Mouse (Mus musculus): ENCODE data around the gene Psap. TPM values are rescaled to one million over a fixed set of nuclear protein-coding genes. Genes with fewer than 3 reads are reported as not detected.

Gene Psap
- total RNA-seq, 2 experiments from 2014 or later, result 1,306 to 1,321 TPM

DNA sequence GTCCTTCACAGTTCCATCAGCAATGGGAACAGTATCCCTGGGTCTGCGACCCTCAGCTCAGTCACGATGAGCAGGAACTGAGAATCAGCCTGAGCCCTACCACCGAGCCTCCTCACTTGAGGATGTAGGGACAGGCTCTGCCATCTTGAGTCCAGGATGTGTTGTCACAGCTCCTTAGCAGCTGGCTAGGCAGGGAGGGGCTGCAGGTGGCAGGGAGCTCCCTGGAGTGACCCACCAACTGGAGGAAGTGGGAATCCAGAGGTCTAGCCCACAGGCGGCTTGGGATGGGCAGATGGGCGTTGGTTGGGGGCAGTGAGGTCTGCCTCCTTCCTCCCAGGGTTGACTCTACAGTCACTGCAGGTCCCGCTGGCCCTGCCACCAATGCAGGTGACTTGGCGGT is 14.1 kb upstream of the Psap start:
- peak in 1 of 2 experiments; percentile 10 for DNase-seq

DNA sequence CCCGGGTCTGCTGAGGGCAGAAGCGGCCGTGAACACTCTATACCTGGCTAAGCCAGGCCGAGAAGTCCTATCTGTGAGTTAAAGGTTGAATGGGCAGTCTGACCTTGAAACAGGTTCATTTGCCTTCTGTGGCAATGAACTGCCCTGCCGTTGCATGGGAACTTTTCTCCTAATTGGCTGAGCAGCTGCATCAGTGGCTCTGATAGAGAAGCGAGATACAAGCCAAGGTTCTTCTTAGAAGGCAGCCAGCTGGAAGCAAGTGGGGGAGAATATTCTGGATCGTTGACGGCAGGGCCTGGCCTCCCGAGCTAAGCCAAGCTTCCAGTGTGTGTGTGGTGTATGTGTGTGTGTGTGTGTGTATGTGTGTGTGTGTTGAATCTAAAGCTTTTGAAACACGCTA is 12.2 kb upstream of the Psap start:
- peak; percentile 41 to 54 for DNase-seq

DNA sequence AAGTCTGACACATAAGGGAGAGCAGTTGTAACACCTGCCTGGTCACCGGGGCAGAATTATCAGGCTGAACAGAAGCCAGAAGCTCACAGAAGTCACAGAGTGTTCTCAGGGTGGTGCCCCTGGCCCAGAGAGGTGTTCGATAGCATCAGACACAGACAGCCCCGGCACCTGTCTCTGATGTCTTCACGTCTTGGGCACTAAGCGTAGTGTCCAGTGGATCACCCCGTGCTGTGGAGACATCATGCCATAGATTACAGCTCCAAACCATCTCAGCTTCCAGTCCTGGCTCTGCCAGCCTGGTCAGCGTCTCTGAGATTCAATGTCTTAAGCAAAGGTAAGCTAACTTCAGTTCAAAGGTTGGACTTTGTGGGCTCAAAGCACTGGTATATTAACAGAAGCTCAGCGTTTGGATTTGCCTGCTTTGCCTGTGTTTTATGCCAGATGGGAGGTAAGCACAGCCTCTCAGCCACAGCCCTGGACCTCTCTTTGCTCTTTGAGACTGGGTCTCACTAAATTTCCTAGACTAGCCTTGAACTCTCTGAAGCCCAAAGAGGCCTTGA is 10.5 kb upstream of the Psap start:
- no peak for DNase-seq

DNA sequence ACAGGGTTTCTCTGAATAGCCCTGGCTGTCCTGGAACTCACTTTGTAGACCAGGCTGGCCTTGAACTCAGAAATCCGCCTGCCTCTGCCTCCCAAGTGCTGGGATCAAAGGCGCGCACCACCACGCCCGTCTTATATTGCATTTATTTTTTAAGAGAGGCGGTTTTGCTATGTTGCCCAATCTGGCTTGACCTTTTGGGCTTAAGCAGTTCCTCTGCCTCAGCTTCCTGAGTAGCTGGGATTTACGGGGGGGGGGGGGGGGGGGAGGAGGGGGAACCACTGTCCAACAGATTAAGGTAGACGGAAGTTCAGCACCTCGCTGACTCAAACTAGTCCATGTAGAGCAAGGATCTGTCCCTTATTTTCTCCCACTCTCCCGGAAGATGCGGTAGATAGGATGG is 8.7 kb upstream of the Psap start:
- no peak for DNase-seq

DNA sequence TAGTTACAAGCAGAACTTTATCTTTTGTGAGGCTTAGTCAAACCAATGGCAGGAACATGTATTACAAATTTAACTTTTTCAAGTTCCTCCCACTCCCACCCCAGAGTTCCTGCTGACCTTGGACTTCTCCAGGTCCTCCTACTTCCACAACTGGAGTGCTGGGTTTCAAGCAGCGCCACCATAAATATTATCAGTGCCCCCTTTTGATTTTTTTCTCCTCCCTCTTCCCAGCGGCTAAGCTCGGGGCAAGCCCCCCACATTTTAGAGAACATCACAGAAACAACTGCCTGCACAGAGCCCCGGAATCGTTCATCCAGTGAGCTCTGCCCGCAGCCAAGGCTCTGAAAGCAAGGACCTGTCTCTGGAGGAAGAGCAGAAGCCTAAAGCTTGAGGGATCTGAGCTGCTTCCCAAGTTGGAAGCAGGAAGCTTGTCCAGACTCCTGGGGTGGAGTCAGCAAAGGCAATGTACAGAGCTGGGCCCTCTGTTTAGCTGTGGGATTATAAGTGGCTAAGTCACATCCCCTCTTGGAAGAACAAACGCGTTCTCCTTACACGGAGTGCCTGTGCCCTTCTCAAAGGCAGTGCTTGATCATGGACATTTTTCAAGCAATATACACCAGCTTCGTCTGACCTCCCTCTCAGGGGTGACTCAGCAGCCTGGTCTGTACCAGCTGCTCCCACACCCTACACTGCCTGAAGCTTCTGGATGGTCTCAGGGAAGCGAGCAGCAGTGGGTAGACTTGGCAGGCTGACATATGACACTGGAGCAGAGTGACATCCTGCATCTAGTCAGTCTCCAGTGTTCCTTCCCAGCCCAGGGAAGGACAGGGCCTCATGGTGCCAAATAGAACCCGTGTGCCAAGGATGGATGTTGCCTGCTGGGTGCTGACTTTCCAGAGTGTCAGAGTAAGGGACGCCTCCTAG is 8.0 kb upstream of the Psap start:
- no peak for DNase-seq

DNA sequence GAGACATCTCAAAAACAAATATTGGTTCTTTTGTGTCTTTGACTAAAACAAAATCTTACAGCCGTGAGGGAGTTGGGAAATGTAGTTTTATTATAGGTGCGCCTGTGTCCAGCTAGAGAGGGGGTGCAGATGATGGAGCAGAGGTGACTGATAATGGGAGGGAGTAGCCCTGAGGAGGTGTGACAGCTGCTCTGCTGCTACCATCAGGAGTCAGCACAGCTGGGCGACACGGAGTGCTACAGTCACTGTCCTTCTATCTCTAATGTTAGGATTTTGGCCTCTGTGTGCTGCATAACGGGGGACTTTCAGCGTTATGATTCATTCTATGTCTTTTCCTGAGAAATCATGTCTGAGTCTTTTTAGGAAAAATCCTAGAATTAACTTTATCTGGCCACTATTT is 6.4 kb upstream of the Psap start:
- DNase-seq, result no peak

DNA sequence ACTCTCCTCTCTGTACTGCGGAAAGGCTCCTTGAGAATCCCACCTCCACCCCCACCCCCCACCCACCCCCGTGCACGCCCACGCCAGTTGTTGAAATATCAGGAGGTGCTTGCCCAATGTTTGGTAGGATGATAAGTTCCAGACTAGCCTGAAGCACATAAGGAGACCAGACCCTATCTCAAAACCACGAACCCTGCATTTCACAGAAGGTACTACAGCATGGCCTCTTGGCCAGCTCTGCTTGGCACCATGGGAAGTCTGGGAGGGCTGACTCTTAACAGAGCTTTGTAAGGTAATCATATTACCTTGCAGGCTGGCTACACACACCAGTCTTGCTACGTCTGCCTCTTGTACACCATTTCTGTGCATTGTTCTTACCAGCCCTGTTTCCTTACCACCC is 5.2 kb upstream of the Psap start:
- no peak for DNase-seq

DNA sequence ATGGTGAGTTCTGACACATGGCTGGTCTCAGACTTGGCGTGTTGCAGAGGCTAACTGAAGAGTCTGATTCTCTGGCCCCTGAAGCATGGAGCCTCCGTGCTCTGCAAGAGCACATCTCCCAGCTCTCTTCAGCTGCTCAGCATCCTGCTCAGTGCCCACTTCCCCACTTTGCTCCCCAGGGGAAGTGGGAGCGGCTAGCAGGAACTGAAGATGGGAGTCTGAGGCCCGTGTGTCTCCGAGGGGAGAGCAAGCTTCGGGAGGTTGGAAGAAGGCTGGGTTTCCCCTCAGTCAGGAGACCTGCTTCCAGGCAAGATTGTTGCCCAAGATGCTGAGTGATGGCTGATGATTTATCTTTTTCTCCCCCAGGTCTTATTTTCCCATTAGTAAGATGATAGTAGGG is 4.0 kb upstream of the Psap start:
- DNase-seq, result peak in 1 of 2 experiments; percentile 53

DNA sequence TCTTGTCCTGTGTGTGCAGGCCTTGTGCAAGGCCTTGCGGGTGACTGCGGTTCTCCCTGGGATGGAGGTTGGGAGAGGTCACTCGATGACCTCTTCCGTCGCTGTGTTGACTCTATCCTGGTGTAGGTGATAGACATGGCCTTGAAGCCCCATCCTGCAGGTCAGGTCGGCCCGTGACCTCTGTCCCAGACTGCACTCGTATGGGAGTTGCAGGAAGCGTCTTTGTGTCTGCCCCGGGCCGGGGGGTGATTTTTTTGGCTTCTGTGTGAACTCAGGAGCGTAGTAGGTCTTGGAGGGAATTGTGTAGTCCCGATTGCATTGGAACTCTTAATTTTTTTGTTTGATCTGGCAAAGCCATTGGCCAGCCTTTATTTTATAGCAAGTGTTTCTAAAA is 576 bp downstream of the Psap start:
- no peak for DNase-seq

DNA sequence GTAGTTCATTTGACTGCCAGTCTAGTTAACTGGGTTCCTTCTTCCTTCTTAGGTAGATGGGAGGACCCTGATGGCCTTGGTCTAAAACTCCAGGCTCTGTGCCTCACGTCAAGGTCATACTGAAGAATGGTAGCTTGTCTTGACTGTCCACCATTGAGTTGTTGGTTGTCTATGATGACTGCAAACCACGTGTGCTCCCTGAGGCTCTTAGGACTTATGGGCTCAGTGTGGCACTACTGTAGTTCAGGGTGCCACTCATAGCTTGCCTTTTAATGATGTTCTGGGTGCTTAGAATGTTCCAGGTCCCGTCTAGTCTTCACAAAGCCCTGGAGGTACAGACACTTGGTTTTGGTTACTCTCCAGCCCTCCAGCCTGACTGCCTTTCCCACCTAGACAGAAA is 1.4 kb downstream of the Psap start:
- no peak for DNase-seq

DNA sequence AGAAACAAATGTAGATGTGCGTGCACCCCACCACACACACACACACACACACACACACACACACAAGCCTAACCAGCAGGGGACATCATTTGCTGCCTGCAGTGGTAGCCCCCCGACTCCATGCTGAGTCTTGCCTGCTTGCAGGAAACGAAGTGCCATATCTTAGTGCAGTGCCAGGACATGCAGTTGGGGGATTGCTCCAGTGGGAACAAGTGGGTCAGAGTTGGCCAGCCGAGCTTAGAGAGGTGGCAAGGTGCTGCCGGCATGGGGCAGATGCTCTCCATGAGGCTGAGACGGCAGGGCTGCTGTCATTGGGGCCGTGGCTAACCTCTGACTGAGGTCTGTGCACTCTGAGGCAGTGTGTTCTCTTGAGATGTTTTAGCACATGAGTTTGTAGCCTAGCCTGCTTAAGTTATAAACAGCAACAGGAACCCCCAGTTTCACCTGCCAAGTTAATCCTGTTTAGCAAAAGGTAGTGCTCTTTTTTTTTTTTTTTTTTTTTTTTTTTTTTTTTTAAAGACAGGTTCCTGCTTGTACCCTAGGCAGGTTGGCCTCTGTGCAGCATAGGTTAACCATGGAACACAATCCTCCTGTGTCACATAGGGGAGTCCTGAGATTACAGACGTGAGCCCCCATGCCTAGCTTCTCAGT is 2.0 kb downstream of the Psap start:
- peak in 1 of 2 experiments; percentile 38 for DNase-seq

DNA sequence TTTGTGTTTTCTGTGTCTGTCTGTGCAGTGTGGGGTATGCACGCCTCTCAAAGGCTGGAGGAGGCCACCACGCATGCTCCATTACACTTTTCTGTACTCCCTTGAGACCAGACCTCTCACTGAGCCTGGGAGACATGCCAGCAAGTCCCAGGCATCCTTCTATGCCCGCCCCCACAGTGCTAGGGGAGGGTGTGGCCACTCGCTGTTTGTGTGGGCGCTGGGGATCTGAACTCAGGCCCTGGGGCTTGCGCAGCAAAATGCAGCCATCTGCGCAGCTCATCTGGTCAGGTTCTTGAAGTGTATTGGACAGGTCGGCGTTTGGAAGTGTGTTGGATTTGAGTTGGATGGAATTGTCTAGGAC is 2.5 kb downstream of the Psap start:
- DNase-seq, result peak; percentile 76 to 84

DNA sequence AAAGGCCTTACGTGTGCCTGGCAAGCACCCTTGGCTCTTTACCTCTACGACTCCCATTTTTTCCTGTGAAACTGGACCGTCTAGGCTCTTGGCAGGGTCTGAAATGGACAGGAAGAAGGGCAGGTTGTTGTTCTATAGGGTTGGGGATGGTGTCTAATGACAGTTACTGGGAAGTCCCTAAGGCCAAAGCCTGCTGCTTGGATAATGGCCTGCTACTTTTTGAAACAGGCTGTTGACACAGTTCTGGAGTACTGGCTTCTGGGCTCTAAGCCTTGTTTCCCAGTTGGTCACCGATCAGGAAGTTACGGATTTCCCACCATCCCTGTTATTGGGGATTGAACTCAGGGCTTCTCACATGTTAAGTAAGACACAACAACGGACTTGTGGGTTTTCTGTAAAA is 2.9 kb downstream of the Psap start:
- DNase-seq, result no peak

DNA sequence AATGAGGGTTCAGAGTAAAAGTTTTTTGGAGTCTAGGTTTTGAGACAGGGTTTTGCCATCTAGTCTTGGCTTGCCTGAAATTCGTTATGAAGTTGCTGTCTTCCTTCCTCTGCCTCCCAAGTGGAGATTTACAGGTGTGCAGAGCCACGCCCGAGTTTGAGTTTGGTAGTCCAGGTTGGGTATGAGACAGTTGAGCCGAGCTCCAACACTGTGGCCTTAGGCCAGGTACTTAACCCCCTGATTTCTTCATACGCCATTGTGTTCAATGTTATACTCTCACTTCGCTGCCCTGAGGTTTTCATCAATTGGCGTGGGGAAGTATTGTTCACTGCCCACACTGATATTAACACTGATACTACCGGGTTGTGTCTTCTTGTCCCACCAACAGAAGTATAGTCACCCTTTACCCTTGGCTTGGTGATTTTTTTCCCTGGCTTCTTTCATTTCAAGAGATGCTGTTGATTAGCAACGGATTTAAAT is 4.2 kb downstream of the Psap start:
- DNase-seq, result peak in 1 of 2 experiments; percentile 27

DNA sequence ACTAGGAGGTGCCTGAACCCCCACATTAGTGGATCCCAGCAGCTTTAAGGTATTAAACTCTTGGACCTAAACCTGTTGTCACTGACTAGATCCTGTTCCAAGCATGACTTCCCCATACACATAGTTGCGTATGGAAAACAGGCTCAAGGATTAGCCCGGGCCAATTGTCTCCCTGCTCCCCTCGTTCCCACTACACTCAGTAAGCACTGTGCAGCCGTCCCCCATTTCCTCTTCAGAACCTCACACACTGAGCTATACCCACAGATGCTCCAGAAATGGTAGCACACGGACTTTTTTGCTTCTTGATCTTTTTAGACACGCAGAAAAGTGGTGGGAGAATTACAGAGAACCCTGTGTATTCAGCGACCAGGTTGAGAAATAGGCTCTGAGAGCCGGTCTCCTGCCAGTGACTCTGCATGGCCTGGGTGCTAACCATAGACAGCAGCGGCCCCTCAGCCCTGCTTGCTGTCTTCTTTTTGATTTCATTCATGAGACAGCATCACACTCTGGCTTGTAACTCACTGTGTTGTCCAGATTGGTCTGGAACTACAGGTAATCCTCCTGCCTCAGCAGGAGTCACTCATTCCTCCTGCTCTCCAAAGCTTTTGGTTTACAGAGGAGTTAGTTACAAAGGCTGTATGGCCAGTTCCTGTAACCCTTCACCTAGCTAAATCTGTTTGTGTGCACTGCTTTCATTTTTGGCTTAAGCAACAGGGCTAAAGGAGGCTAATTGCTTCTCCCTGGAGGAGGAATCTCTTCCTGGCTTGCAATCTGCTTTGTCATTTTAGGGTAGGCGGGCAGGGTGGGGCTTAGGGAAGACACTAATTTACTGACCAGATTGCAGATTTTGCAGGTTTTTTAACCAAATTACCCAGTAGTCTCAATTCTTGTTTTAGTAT is 4.9 kb downstream of the Psap start:
- peak; percentile 72 to 87 for DNase-seq

DNA sequence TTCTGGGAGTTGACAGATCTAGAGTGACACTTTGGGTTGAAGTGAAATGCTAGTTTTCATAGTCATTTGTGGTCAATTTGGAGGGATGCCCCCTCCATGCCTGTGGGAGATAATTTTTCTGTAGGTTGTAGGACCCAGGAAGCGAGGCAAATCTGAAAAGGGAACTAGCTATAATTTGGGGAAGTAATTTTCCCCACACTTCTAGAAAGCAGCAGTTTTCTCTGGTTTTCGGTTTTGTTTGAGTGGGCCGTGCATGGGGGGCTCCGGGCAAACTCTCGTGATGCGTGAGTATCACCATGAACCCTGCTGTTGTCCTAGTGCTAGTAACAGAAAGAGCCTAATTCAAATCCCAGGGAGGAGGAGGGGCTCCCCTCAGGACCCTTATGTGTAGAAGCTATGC is 6.8 kb downstream of the Psap start:
- peak in 1 of 2 experiments; percentile 29 for DNase-seq

DNA sequence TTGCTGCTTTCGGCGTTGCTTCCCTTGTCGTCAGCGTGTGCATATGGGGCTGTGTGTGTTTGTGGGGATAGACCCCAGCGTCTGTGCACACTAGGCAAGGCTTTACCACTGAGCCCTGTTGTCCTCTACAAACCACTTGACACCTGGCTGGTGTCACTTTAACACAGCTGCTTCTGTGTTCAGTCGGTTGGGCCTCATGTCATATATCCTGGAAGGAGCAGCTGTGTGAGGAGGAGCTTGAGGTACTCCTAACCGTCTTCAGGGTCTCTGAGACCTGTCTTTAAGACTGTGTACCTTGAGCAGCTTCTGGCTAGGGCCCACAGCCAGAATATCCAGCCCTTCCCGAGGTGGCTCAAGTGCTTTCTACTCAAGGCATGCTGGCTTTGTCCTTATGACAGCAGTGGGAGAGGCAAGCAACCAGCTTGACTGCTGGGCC is 7.3 kb downstream of the Psap start:
- DNase-seq, result peak in 1 of 2 experiments; percentile 50

DNA sequence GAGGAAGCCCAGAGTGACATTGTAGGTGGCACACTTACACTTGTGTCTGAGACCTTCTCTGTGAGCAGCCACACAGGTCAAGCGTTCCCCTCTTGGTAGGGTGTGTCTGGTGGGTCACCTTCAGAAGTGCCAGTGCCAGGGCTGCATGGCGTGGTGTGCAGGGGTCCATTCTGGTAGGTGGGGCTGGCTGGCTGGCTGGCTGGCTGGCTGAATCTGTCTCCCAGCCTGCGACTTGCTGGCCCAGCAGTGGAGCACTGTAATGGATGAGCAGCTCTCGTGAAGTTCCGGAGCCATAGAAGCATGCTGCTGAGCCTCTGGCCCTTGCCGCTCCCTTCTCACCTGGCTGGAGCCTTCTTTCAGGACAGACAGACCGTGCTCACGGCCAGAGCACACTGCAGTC is 7.8 kb downstream of the Psap start:
- DNase-seq, result peak in 1 of 2 experiments; percentile 27

DNA sequence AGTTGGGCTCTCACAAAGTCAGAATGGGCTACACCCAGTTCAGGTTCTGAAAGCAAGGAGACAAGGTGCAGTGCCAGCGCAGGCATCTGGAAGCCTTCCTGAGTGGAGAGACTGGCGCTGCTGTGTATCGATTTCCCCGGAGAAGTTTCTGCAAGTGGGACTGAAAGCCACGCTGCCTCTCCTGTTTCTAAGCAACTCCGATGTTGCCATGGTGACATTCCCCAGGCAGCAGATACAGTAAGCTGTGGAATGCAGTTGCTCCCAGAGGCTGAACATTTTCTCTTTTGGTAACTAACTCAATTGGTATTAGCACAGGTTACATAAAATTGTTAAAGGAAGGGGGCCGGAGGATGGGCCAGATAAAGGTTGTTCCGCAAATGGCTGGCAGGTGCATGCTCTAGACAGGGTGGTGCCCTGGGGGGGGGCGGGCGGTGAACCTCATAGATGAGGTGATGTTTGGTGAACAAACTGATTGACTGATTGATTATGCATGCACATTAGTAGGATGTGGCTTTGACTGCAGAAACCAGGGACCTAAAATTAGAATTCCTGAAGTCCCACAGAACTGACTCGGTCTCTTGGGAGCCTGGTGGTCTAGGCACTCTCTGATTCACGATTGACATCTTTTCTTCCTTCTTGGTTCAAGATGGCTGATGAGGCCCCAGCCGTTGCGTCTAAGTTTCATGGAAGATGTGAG is 8.4 kb downstream of the Psap start:
- peak; percentile 74 for DNase-seq

DNA sequence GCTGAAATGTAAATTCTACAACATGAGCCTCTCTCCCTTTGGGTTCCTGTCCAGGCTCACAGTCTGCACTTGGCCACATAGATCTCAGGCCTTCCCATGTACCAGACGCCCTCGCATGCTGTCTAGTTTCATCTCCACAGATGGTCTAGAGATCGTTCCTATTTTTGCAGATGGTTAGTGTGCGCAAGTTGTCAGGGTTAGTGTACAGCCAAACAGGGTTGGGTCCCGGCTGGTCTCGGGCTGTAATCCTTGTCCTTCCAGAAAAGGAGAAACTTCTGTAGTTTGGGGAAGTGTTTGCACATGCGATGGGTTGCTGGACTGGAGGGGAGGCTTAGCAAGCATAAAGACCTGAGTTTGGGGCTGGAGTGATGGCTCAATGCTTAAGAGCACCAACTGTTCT is 9.1 kb downstream of the Psap start:
- DNase-seq, result peak in 1 of 2 experiments; percentile 52

DNA sequence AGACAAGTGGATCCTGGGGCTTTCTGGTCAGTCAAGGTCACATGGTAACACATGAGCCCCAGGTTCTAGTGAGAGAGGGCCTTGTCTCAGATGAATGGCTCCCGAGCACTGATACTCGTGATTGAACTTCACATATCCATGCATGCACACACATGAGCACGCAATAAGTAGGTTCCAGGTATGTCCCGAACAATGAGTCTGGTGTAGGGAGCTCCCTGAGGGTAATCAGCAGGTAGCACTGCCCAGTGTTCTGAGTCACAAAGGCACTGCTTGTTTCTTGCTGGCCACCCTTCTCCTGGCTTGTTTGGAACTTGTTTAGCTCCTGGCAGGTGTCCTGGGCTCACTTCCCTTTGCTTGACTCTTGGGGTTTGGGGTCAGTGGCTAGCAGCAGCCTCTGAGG is 9.7 kb downstream of the Psap start:
- no peak for DNase-seq
